Mouse (Mus musculus) thymus, postnatal 25 days (tissue): ENCODE data around the gene Ap2a2.
"Not testable (repeated sequence)": the region's sequence is repeated elsewhere in the genome, so short reads cannot be mapped to it uniquely, and the experiment has no call there.

Experiments
- DNase-seq: peaks from one replicate; pipeline ENCODE4 v3.0.0; 2022

The Ap2a2 gene

GRCm38 (mm10) chr7:141669097-141669496 is 107.1 kb downstream of the Ap2a2 start:
- DNase-seq, result not testable (repeated sequence)

GRCm38 (mm10) chr7:141670999-141671398 is 109.0 kb downstream of the Ap2a2 start:
- peak; percentile 45 for DNase-seq

GRCm38 (mm10) chr7:141671626-141672291 is 109.8 kb downstream of the Ap2a2 start:
- DNase-seq, result no peak

DNA sequence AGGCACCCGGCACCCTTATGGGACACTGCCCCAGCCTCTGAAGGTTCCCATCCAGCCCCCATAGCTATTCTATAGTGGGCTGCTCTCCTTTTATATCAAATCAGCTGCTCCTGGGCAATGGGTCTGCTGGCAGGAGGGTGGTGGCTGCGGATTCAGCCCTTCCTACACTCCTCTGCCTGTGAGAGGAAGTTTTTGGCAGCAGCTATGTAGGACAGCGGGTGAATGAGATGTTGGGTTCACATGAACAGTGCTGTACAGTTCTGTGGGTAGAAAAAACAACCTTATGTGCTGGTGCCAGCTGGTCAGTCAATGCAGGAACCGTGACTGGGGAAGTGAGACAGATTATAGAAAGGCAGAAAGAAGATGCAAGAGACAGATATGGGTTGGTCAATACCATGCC is 116.9 kb downstream of the Ap2a2 start:
- DNase-seq, result no peak
